Mouse (Mus musculus) forebrain, embryonic 12.5 days (tissue): ENCODE results near the gene Dpyd. TPM values are rescaled to one million over a fixed set of nuclear protein-coding genes. Genes with fewer than 3 reads are reported as not detected.

Source experiments
- ATAC-seq: fragments of 200-750 bp; cut with Nextera tagmentation; 2 replicates; pipeline ENCODE4 v1.8.0; 2017; ENCODE audit warnings: moderate TSS enrichment; ENCODE audit not compliant: low FRiP score
- H3K27ac ChIP-seq: fragments of 300-500 bp; sonication (generic); 2 replicates; pipeline ENCODE4 v1.5.1; 2016; ENCODE audit warnings: mild to moderate bottlenecking
- H3K27me3 ChIP-seq: fragments of 300-500 bp; sonication (generic); 2 replicates; pipeline ENCODE4 v1.6.1; 2016; ENCODE audit warnings: mild to moderate bottlenecking
- H3K36me3 ChIP-seq: fragments of 300-500 bp; sonication (generic); replicated peaks from 2 replicates; pipeline ENCODE4 v1.6.1; 2016; ENCODE audit warnings: mild to moderate bottlenecking
- H3K4me1 ChIP-seq: fragments of 300-500 bp; sonication (generic); 2 replicates; pipeline ENCODE4 v1.6.1; 2016
- H3K4me2 ChIP-seq: fragments of 300-500 bp; sonication (generic); 2 replicates; pipeline ENCODE4 v1.6.1; 2016; ENCODE audit warnings: mild to moderate bottlenecking, moderate library complexity
- H3K4me3 ChIP-seq: fragments of 300-500 bp; sonication (generic); replicated peaks from 2 replicates; pipeline ENCODE4 v1.5.1; 2016; ENCODE audit warnings: mild to moderate bottlenecking
- H3K9ac ChIP-seq: fragments of 300-500 bp; sonication (generic); 2 replicates; pipeline ENCODE4 v1.6.1; 2016; ENCODE audit warnings: mild to moderate bottlenecking
- H3K9me3 ChIP-seq: fragments of 300-500 bp; sonication (generic); 2 replicates; pipeline ENCODE4 v1.6.1; 2016
- WGBS: fragments of 180-500 bp; shearing (Covaris S2); methylation state at CpG from one replicate; pipeline ENCODE4 v1.1.7; 2016; 5-methylcytosine and 5-hydroxymethylcytosine counted together
- polyA plus RNA-seq: library from polyadenylated mRNA; unstranded; fragments of >200 nt; fragmentation: Nextera tagmentation; extraction: Ambion mirVana; gene quantifications from 2 replicates; pipeline ENCODE4 v1.2.1, GENCODE M21; 2016

Dpyd gene
- polyA plus RNA-seq, 1 experiment from 2014 or later = 8.1 TPM

DNA sequence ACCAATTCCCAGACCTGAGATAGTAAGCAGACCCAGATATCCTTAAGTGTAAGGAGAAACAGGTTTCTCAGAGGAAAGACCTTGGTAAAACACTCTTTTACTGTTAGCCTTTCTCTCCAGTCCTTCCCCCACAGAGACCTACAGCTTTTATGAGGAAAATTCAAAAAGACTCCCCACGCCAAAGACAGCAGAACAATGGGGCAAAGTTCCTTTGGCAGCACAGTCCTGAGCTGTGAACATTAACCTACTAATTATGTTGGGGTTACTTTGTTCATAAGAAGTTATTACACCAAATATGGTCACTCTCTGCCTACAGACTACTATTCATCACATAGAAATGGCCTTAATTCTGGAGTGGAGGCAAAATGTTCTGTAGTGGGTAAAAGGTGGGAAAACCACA, 480.7 kb downstream of the Dpyd start:
- H3K27me3 ChIP-seq = no peaks in the 10 kb centered on the region
- no peaks in the 10 kb centered on the region for H3K36me3 ChIP-seq
- H3K27ac ChIP-seq = no peak overlapping the region
- no peaks in the 10 kb centered on the region for H3K4me1 ChIP-seq
- no peak for ATAC-seq
- H3K9me3 ChIP-seq = no peaks in the 10 kb centered on the region
- 48% methylated on average over 1 of the region's 1 CpGs for WGBS
- no peak overlapping the region for H3K4me3 ChIP-seq
- no peak overlapping the region for H3K9ac ChIP-seq
- H3K4me2 ChIP-seq = no peak overlapping the region

DNA sequence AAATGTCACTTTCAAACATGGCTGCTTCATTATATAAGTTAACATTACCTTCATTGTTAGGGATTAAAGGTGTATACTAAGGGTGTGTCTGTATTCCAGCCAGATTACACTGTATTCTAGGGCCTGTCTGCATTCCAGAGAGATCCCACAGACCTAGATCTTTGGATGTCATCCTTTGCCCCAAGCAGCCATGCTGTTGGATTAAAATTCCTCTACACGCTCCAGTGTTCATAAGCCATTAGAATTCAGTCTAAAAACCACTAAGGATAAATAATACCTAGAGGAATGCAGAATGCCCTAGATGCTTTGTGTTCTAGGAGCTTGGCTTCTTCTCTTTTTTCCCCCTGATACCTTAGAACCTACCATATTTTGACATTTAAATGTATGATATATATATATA, 494.2 kb downstream of the Dpyd start:
- H3K27me3 ChIP-seq = peaks cover 3% of the 10 kb centered on the region; the same call in 1 of the 2 replicates
- H3K9me3 ChIP-seq = no peaks in the 10 kb centered on the region
- 83% methylated on average over 1 of the region's 1 CpGs for WGBS
- no peak overlapping the region for H3K27ac ChIP-seq
- no peaks in the 10 kb centered on the region for H3K4me1 ChIP-seq
- H3K4me3 ChIP-seq = no peak overlapping the region
- no peak overlapping the region for H3K4me2 ChIP-seq
- no peak for ATAC-seq
- H3K9ac ChIP-seq = no peak overlapping the region
- H3K36me3 ChIP-seq = no peaks in the 10 kb centered on the region

DNA sequence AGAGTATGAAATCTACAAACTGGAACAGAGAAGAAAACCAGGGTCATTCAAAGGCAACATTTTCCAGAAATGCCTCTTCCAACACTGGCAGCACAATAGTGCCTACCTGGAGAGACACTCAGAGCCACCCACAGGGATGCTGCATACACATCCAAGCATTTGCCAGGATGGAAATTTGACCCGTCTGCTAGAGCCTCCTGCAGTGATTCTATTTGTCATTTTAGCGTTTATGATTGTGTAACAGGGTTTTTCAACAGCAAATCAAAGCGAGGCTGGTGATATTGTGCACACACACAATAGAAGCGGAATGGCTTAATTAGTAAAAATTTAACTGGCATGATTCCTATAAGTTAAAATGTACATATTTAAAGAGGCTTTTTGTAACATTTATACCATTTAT, 501.3 kb downstream of the Dpyd start:
- 23% methylated on average over 4 of the region's 4 CpGs for WGBS
- Histone ChIP-seq H3K9ac (no peak overlapping the region), H3K27ac (0 out of 2 replicates have a peak overlapping the region, but pooled peaks have one; percentile 13), H3K4me3 (no peak overlapping the region), H3K4me2 (no peak overlapping the region), H3K9me3 (no peaks in the 10 kb centered on the region), H3K36me3 (no peaks in the 10 kb centered on the region), H3K27me3 (peaks cover 3% of the 10 kb centered on the region; the same call in 1 of the 2 replicates), H3K4me1 (0 out of 2 replicates have a peak, but pooled peaks cover 2% of the 10 kb centered on the region)
- peak; percentile 81; the same call in 1 of the 2 replicates for ATAC-seq

GRCm38 (mm10) chr3:119063642-119064041, 501.7 kb downstream of the Dpyd start:
- H3K4me1 ChIP-seq = 0 out of 2 replicates have a peak, but pooled peaks cover 2% of the 10 kb centered on the region
- WGBS = 10% methylated on average over 1 of the region's 1 CpGs
- H3K27me3 ChIP-seq = peaks cover 5% of the 10 kb centered on the region; the same call in 1 of the 2 replicates

DNA sequence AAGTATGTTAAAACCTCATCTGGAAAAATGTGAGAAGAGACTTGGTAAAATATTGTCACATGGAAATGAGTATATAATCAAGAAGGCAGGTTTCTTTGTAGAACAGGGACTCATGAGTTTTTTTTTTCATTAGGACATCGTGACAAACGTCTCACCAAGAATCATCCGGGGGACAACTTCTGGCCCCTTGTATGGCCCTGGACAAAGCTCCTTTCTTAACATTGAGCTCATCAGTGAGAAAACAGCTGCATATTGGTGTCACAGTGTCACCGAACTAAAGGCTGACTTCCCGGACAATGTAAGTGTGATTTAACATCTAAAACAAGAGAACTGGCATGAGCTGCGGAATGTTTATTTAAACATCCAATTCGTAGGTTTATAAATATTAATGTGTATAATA, 502.8 kb downstream of the Dpyd start:
- ATAC-seq = no peak
- Histone ChIP-seq H3K27me3 (peaks cover 5% of the 10 kb centered on the region; the same call in 1 of the 2 replicates), H3K36me3 (no peaks in the 10 kb centered on the region), H3K4me3 (no peak overlapping the region), H3K9me3 (no peaks in the 10 kb centered on the region), H3K4me2 (no peak overlapping the region), H3K9ac (no peak overlapping the region), H3K4me1 (0 out of 2 replicates have a peak, but pooled peaks cover 2% of the 10 kb centered on the region), H3K27ac (no peak overlapping the region)
- WGBS = 48% methylated on average over 7 of the region's 7 CpGs

More at GRCm38 (mm10) chr3:119063642-119064041, 501.7 kb downstream of the Dpyd start:
- Histone ChIP-seq H3K27ac (no peak overlapping the region), H3K36me3 (no peaks in the 10 kb centered on the region), H3K9ac (no peak overlapping the region), H3K4me2 (no peak overlapping the region), H3K9me3 (no peaks in the 10 kb centered on the region), H3K4me3 (no peak overlapping the region)
- ATAC-seq = peak; percentile 83; the same call in 1 of the 2 replicates

- Histone ChIP-seq H3K36me3 (no peaks in the 10 kb centered on the region), H3K27ac (no peak overlapping the region), H3K9ac (no peak overlapping the region), H3K4me2 (no peak overlapping the region), H3K4me1 (0 out of 2 replicates have a peak, but pooled peaks cover 2% of the 10 kb centered on the region), H3K9me3 (no peaks in the 10 kb centered on the region), H3K27me3 (peaks cover 2% of the 10 kb centered on the region; the same call in 1 of the 2 replicates), H3K4me3 (no peak overlapping the region)
- 0 out of 2 replicates have a peak, but pooled peaks have one; percentile 25 for ATAC-seq
- 72% methylated on average over 9 of the region's 9 CpGs for WGBS
Measured at GRCm38 (mm10) chr3:119067221-119067620, 505.3 kb downstream of the Dpyd start.

DNA sequence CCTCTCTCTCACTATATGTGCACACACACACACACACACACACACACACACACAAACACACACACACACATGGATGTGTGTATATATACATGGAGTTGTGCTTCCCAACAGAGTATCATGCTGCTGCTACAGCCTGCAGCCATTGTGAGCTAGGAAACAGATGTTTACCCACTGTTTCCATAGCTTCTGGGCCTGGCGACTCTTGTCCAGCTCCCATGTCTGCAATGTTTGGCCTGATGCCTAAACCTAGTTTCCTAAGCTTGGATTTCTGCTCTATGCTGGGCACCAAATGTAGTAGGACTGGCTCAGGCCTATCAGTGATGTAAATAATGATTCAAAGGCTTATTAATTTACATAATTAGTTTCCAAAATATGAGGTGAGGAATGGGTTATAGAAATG, 524.7 kb downstream of the Dpyd start:
- no peak overlapping the region for H3K9ac ChIP-seq
- no peak overlapping the region for H3K27ac ChIP-seq
- H3K9me3 ChIP-seq = no peaks in the 10 kb centered on the region
- whole genome bisulfite sequencing = 71% methylated on average over 1 of the region's 1 CpGs
- no peak overlapping the region for H3K4me2 ChIP-seq
- ATAC-seq = no peak
- H3K4me3 ChIP-seq = no peak overlapping the region
- H3K36me3 ChIP-seq = no peaks in the 10 kb centered on the region
- H3K4me1 ChIP-seq = no peaks in the 10 kb centered on the region; the same call in 1 of the 2 replicates
- H3K27me3 ChIP-seq = no peaks in the 10 kb centered on the region

- no peaks in the 10 kb centered on the region for H3K9me3 ChIP-seq
- 14% methylated on average over 5 of the region's 5 CpGs for WGBS
- ATAC-seq = peak; percentile 89
- no peak overlapping the region for H3K4me3 ChIP-seq
- 0 out of 2 replicates have a peak overlapping the region, but pooled peaks have one; percentile 2 for H3K4me2 ChIP-seq
- H3K27ac ChIP-seq = no peak overlapping the region
- H3K9ac ChIP-seq = no peak overlapping the region
- peaks cover 7% of the 10 kb centered on the region for H3K4me1 ChIP-seq
- no peaks in the 10 kb centered on the region for H3K27me3 ChIP-seq
- H3K36me3 ChIP-seq = no peaks in the 10 kb centered on the region
Measured at GRCm38 (mm10) chr3:119095223-119095886, 533.4 kb downstream of the Dpyd start.

- Histone ChIP-seq H3K4me2 (no peak overlapping the region), H3K27me3 (no peaks in the 10 kb centered on the region), H3K4me3 (no peak overlapping the region), H3K9me3 (no peaks in the 10 kb centered on the region), H3K36me3 (no peaks in the 10 kb centered on the region), H3K27ac (no peak overlapping the region), H3K9ac (no peak overlapping the region), H3K4me1 (no peaks in the 10 kb centered on the region)
- no peak for ATAC-seq
- 68% methylated on average over 2 of the region's 2 CpGs for WGBS
Measured at GRCm38 (mm10) chr3:119126003-119126402, 564.1 kb downstream of the Dpyd start.

GRCm38 (mm10) chr3:119128076-119128475, 566.1 kb downstream of the Dpyd start:
- Histone ChIP-seq H3K36me3 (no peaks in the 10 kb centered on the region), H3K27me3 (no peaks in the 10 kb centered on the region), H3K4me2 (no peak overlapping the region), H3K9ac (no peak overlapping the region), H3K27ac (no peak overlapping the region), H3K4me3 (no peak overlapping the region), H3K9me3 (no peaks in the 10 kb centered on the region), H3K4me1 (no peaks in the 10 kb centered on the region)
- WGBS = 72% methylated on average over 1 of the region's 1 CpGs
- ATAC-seq = no peak

DNA sequence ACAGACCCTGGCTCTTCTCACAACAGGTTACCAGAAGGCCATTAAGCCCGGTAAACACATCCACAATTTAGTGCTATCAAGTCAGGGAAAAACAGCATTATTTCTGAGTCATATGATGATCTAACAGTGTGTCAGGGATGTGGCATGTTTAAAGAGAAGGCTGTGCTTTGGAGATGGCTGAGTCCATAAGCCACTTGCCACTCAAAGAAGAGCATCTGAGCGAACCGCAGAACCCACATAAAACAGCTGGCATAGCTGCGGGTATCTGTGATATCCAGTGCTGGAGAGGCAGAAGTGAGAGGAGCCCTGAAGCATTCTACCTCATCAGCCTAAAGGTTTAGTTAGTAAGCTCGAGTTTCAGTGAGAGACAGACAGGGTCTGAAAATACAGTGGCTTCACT, 581.1 kb downstream of the Dpyd start:
- 61% methylated on average over 5 of the region's 5 CpGs for WGBS
- ATAC-seq = no peak
- no peak overlapping the region for H3K4me3 ChIP-seq
- no peaks in the 10 kb centered on the region for H3K27me3 ChIP-seq
- no peak overlapping the region for H3K4me2 ChIP-seq
- H3K9me3 ChIP-seq = no peaks in the 10 kb centered on the region
- H3K36me3 ChIP-seq = no peaks in the 10 kb centered on the region
- H3K27ac ChIP-seq = 0 out of 2 replicates have a peak overlapping the region, but pooled peaks have one; percentile 1
- H3K9ac ChIP-seq = no peak overlapping the region
- peaks cover 6% of the 10 kb centered on the region; the same call in 1 of the 2 replicates for H3K4me1 ChIP-seq

GRCm38 (mm10) chr3:119144788-119145187, 582.9 kb downstream of the Dpyd start:
- ATAC-seq = no peak
- no peak overlapping the region for H3K4me3 ChIP-seq
- no peak overlapping the region for H3K4me2 ChIP-seq
- H3K27ac ChIP-seq = no peak overlapping the region
- peaks cover 6% of the 10 kb centered on the region; the same call in 1 of the 2 replicates for H3K4me1 ChIP-seq
- H3K9me3 ChIP-seq = no peaks in the 10 kb centered on the region
- no peak overlapping the region for H3K9ac ChIP-seq
- 83% methylated on average over 1 of the region's 1 CpGs for WGBS
- no peaks in the 10 kb centered on the region for H3K36me3 ChIP-seq
- no peaks in the 10 kb centered on the region for H3K27me3 ChIP-seq
